Mouse (Mus musculus) regulatory T cell (primary cell): ENCODE results near the gene Rfx2.

Experiments used
- in situ Hi-C: fragments of 300-600 bp; cut with MboI, MseI; formaldehyde crosslinking; loops from one replicate; pipeline ENCODE4 v1.15.1; 2025; ENCODE audit warnings: high pct_unique_total_duplicates

Rfx2 gene

GRCm38 (mm10) chr17:56830411-56831110 is at the start of gene Rfx2:
Rfx2 (minus strand) TSS chr17:56831013.
- in situ Hi-C loops, result no loop called here

DNA sequence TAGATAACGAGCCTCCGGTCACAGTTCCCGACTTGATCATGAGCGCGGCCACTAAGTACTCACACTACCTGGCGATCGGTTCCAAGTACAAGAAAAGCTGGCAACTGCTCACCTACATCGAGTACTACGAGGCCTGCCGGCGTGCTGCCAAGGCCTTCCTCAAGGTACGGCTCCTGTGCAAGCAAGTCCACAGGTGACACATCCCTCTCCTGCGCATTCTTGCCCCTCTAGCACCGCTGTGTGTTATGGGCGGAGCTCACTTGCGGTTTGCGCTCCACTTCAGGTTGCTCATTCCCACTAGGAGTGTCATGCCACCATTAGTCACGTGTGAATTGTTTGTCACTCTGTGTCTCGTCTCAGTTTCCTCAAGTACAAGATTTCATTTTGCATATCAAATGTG is 46.6 kb upstream of the Rfx2 start:
- in situ Hi-C loops, result loop anchor here (25.0 kb wide), 1 partner anchor 1890 kb away; no protein-coding TSS in a partner anchor

- in situ Hi-C loops, result loop anchor here (25.0 kb wide), 1 partner anchor 1890 kb away; no protein-coding TSS in a partner anchor
Measured at GRCm38 (mm10) chr17:56876981-56877380, 46.2 kb upstream of the Rfx2 start.

- in situ Hi-C loops, result loop anchor here (25.0 kb wide), 1 partner anchor 1889 kb away; no protein-coding TSS in a partner anchor
Measured at GRCm38 (mm10) chr17:56876465-56876864, 45.7 kb upstream of the Rfx2 start.

- in situ Hi-C loops, result loop anchor here (25.0 kb wide), 1 partner anchor 1888 kb away; no protein-coding TSS in a partner anchor
Measured at GRCm38 (mm10) chr17:56874936-56875651, 44.3 kb upstream of the Rfx2 start, which contains the start of gene 1700061G19Rik. 1700061G19Rik (plus strand) TSS chr17:56875477.

DNA sequence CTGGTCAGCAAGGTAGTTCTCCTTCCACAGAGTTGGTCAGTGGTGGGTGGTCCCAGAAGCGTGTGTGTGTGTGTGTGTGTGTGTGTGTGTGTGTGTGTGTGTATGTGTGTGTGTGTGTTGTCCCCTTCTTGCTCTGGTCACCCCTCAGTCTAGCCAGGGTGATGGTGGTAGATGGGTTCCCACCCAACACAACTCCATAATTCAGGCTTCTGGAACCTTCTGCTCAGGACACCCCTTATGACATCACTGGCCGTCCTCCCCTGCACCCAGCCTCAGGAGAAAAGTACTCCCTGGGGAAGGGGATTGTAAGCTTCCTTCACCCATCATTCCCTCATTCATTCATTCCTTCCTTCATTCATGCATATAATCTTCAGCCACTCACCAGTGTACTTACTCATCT is 43.4 kb upstream of the Rfx2 start, which contains the start of gene Acsbg2:
Gene Acsbg2 (minus strand): TSS at position 211 of the 400 bp plus-strand sequence.
- in situ Hi-C loops, result no loop called here

- in situ Hi-C loops, result no loop called here
Measured at GRCm38 (mm10) chr17:56872512-56872911, 41.7 kb upstream of the Rfx2 start.

DNA sequence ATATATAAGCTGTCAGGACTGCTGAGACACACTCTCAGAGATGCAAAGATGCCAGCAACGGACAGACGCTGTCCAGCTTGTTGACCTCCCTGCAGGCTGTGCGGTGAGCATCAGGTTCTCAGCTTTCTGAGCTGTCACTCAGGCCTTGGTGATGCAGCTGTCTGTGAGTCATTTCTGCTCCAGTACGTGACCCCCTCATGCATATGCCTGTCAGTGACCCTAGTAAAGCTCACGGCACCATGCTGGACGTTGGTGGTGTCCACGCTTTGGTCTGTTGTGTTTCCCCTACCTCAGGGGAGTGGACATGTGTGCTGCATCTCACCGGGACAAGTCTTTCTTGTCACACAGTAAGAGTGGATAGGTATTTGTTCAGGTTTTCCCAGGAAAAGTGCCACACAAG is 41.0 kb upstream of the Rfx2 start:
- in situ Hi-C loops, result no loop called here

DNA sequence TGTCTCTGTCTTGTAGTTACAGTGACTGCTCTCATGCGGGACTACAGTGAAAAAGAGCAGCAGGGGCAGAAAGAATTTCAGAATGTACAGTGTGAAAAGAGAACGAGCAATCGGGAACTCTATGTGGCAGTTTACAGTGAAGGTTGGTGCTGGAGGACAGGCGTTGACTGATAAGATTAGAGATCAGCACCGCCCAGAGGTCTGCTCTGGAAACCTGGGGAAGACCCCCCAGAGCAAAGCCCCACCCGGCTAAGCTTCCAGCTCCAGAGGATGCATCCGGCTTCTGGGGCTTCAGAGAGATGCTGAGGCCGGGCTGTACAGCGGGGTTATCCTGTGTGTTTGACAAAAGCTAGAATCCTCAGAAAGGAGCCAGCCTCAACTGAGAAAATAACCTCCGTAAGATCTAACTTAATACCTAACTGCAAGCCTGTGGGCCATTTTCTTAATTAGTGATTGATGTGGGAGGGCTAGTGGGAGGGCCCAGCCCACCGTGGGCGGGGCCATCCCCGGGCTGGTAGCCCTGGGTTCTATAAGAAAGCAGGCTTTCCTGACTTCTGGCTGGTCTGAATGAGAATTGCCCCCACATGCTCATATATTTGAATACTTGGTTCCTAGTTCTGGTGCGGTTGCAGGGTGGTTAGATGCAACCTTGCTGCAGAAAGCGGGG is 39.6 kb upstream of the Rfx2 start:
- in situ Hi-C loops, result no loop called here

GRCm38 (mm10) chr17:56869481-56869977 is 38.7 kb upstream of the Rfx2 start:
- in situ Hi-C loops, result no loop called here

DNA sequence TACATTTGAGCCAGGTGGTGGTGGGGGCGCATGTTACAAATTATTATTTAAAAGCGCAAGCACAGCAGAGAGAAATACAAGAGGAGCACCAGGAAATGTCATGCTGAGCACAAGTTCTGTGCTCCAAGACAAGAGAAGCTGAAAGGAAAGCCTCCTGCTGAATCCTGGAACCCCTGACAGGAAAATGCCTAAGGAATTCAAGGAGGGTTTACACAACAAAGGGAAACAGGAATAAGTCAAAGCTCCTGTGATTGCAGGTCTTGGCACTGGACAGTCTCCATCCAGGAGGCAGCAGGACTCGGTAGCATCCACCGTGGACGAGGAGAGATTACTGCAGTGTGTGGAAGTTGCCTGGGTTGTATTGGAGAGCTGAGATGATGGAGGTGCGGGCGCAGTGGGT is 35.3 kb upstream of the Rfx2 start:
- in situ Hi-C loops, result no loop called here

DNA sequence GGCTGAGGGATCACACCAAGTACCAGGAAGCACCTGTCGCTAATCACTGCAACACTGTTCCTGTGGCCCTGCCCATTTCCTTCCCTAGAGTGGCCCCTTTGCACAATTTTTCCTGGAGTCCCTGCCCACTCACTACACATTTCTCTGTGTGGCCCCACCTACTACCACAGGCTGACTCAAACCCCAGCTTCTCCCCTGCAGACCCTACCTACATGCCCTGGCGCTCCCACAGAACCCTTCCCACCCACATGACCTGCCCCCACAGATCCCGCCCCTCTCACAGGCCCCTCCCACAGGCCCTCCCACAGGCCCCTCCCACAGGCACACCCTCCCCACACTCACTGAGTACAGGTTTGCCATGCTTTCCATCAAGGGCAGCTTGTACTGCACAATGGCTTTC is 30.4 kb upstream of the Rfx2 start:
- in situ Hi-C loops, result no loop called here

- in situ Hi-C loops, result loop anchor here (10.0 kb wide), 1 partner anchor 324 kb away; no protein-coding TSS in a partner anchor
Measured at GRCm38 (mm10) chr17:56858922-56859321, 28.1 kb upstream of the Rfx2 start.

DNA sequence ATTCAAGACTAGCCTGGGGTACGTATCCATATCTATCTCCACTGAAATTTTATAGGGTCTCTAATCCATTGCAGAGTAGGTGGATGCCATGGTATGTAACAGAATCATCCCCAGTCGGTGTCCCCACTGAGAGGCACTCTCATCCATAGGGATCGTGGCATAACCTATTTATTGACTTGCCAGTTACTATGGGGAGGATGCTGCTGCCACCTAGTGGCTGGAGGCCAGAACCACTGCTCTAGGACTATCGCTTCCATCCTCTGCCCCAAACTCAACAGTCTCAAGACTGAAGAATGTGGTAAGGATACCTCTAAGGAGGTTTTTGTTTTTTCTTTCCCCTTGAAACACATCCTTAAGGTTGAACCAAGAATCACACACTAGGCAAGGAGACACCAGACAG is 27.4 kb upstream of the Rfx2 start:
- in situ Hi-C loops, result loop anchor here (10.0 kb wide), 1 partner anchor 323 kb away; no protein-coding TSS in a partner anchor

GRCm38 (mm10) chr17:56855421-56855820 is 24.6 kb upstream of the Rfx2 start:
- in situ Hi-C loops, result loop anchor here (10.0 kb wide), 1 partner anchor 321 kb away; no protein-coding TSS in a partner anchor

DNA sequence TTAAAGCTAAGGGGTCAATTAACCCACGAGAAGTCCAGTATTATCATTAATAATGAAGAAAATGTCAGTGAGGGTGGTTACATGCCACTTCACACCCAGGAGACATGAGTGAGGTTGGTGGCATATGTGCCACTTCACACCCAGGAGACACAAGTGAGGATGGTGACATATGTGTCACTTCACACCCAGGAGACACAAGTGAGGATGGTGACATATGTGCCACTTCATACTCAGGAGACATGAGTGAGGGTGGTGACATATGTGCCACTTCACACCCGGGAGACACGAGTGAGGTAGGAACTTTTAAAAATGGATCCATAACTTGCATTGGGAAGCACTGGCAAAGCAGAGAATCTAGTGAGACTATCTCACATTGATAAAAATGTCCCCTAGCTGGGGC is 20.4 kb upstream of the Rfx2 start:
- in situ Hi-C loops, result loop anchor here (10.0 kb wide), 1 partner anchor 316 kb away; no protein-coding TSS in a partner anchor

GRCm38 (mm10) chr17:56849710-56850109 is 18.9 kb upstream of the Rfx2 start:
- in situ Hi-C loops, result loop anchor here (10.0 kb wide), 1 partner anchor 315 kb away; no protein-coding TSS in a partner anchor

GRCm38 (mm10) chr17:56848785-56849184 is 18.0 kb upstream of the Rfx2 start:
- in situ Hi-C loops, result no loop called here

DNA sequence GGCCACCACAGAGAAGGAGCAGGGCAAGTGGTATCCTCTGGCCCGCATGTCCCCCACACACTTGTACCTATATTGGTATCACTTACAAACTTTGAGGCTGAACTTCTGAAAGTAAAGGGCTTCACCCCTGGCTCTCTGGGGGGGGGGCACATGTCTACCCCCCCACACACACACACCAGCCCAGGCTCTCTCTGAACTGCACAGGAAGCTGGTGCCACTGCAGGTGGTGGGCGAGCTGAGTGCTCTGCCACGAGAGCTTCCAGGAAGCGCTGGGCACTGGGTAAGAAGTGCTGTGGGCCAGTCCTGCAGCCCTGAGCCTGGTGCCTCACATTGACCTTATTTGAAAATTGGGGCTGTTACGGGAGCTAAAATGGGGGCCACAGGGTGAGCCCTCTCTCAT is 12.9 kb upstream of the Rfx2 start:
- in situ Hi-C loops, result no loop called here

DNA sequence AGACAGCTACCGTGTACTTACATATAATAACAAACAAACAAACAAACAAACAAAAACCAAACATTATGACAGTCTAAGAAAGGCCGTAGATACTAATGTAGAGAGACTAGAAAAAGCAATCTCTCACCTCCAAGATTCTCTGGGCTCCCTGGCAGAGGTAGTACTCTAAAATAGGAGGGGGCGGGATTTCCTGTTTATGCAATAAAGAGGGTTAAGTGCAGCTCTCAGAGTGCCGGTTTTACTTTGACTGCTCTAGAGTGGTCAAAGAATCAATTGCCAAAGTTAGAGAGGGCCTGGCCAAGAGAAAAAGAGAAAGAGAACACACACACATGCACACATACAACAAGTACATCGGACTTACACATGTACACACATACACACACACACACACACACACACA is 11.4 kb upstream of the Rfx2 start:
- in situ Hi-C loops, result no loop called here

DNA sequence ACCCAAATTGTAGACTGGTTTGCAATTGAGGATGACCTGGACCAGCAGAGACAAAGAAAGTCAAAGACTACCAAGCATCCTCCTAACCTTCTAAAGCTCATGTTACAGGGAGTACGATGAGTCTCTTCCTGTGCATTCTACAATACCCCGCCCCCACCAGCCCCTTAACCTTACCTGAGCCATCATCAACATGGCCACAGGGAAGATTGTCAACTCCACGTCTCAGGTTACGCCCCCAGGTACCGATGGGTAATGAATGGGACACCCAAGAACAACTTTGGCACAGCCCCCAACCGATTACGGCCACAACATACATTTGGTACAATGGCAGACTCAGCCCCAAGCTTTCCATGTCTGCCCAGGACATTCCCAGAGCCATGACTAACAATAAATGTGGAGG is 9.7 kb upstream of the Rfx2 start:
- in situ Hi-C loops, result no loop called here

- in situ Hi-C loops, result loop anchor here (5.0 kb wide), 1 partner anchor 99 kb away; no protein-coding TSS in a partner anchor
Measured at GRCm38 (mm10) chr17:56836336-56836735, 5.5 kb upstream of the Rfx2 start.
